Mouse (Mus musculus): ENCODE results near the gene Tssc4. TPM values are rescaled to one million over a fixed set of nuclear protein-coding genes. Genes with fewer than 3 reads are reported as not detected.

Gene Tssc4
- 33.1 TPM for polyA plus RNA-seq (2017; shearing (Covaris generic))

DNA sequence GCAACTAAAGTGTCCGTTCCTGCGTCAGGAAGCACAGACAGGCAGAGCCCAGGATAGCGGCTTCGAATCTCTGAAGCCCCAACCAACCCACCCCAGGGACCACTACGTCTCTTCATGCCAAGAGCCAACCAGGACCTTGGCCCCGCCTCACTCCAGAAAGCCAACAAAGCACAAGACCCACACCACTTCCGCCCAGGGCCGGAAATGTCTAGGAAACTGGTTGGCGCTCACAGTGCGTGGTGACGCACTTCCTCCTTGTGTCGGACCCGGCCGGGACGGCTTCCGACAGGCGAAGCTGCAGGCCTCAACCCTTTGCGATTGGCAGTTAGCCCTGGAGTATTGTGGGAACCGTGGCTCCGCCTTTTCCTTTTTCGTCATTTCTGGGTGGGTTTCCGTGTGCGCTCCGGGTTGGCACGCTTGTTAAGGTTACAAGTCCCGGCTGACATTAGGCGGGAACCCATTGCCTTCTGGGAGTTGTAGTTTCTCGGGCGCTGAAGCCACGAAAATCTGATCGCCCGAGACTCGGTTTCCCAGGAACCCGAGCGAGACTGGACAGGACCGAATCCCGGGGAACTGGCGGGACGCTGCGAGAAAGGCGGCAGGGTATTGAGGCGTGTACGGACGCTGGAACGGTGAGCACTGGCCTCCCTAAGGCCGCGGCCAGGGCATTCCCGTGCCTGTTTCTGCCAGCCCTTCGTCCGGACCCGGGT, at the start of gene Tssc4:
Gene Tssc4, plus strand, starts transcription at position 368 of the 710 bp plus-strand sequence.

GRCm38 (mm10) chr7:143052626-143053007, 16.4 kb upstream of the Tssc4 start, which contains the start of gene Cd81:
Gene Cd81, plus strand, starts transcription at chr7:143052739.

GRCm38 (mm10) chr7:143094592-143095553, 25.8 kb downstream of the Tssc4 start, which contains the start of gene Trpm5:
Gene Trpm5, minus strand, starts transcription at chr7:143094642.

DNA sequence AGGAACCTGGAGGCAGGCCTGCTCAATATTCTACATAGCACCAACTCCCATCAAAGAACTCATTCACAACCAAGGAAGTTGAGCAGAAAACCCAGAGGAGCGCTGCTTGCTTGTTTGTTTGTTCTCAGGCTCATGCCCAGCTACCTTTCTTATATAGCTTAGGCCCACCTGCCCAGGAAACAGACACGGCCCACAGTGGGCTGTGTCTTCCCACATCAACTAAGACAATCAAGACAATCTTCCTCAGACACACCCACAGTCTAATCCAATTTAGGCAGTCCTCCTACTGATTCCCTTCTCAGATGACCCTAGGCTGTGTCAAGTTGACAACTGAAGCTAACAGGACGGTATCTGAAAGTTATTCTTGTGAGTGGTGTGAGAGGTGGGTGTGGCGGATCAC, 37.0 kb downstream of the Tssc4 start, which contains the start of gene Kcnq1:
Gene Kcnq1, plus strand, starts transcription at position 301 of the 400 bp plus-strand sequence.

Other genes starting within 250 kb of the Tssc4 start
- gene Th, start 138.1 kb upstream of the Tssc4 start, polyA plus RNA-seq (2017; shearing (Covaris generic)) = not detected
- not detected for gene Ascl2, start 100.0 kb upstream of the Tssc4 start, polyA plus RNA-seq (2017; shearing (Covaris generic))
- gene Tspan32, start 64.2 kb upstream of the Tssc4 start, polyA plus RNA-seq (2017; shearing (Covaris generic)) = 205 TPM
- 47.5 TPM for gene Cd81, start 16.5 kb upstream of the Tssc4 start, polyA plus RNA-seq (2017; shearing (Covaris generic))
- not detected for gene Trpm5, start 25.4 kb downstream of the Tssc4 start, polyA plus RNA-seq (2017; shearing (Covaris generic))
- not detected for gene Kcnq1, start 37.1 kb downstream of the Tssc4 start, polyA plus RNA-seq (2017; shearing (Covaris generic))